Mouse (Mus musculus) 416B (cell line): Measurements from ENCODE around the gene Dkkl1.
A peak's percentile ranks its signal among the peaks of the same experiment; 100 is the strongest.
"Not testable (repeated sequence)": the region's sequence is repeated elsewhere in the genome, so short reads cannot be mapped to it uniquely, and the experiment has no call there.

Experiments
- DNase-seq: peaks from one replicate; pipeline ENCODE4 v3.0.0; 2011; ENCODE audit warnings: low read depth

Dkkl1 gene

DNA sequence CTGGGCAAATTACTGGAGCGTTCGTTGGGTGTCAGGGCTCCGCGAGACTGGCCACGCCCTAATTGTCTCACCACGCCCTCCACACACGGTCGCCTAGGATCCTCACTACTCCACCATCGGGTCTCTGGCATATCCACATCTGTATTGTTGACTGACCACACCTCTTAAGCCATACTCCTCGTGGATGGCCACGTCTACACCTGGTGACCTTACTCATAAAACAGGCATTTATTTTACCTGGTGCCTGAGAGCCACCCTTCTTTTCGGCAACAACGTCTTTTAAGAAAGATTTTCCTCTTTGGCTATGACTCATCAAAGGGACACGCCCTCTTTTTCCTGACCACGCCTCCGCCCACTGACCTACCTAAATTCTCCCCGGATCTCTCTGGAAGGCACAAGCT, at the start of gene Dkkl1:
Dkkl1 (minus strand) TSS at position 297 of the 401 bp plus-strand sequence.
- DNase-seq: peak; percentile 46

- DNase-seq: no peak
These were observed 47.3 kb upstream of the Dkkl1 start for GRCm38 (mm10) chr7:45259281-45259680.

DNA sequence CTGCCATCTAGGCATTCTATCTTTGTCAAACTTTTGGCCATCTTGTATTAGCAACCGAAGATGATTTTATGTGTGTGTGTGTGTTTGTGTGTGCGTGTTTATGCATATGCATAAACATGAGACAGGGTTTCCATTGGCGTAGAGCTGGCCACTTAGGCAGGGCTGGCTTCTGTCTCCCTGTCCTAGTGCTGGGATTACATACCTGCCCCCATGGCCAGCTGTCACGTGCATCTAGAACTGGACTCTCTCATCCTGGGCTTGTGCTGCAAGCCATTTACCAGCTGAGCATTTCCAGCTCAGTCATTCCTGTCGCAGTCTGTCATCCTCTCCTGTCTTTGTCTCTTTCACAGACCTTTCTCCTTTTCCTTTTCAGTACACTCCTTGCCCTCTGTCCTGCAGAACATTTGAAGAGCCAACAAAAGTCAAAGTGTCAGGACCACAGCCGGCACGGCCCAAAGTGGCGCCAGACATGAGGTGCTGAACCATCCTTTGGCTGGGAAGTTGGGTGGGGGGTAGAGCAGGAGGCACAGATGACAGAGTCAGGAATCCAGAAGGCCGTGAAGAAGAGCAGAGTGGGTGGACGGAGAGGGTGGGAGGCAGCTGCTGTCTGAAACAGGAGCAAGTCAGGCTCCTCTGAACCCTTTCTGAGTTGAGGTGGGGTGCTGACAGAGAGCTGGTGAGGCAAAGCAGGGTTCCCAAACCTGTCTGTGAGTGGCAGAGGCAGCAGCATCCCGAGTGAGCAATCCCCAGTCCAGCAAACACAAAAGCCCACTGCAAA, 45.3 kb upstream of the Dkkl1 start:
- no peak for DNase-seq

GRCm38 (mm10) chr7:45255822-45256221, 43.9 kb upstream of the Dkkl1 start:
- not testable (repeated sequence) for DNase-seq

- no peak for DNase-seq
These were observed 41.9 kb upstream of the Dkkl1 start for GRCm38 (mm10) chr7:45253806-45254205.

DNA sequence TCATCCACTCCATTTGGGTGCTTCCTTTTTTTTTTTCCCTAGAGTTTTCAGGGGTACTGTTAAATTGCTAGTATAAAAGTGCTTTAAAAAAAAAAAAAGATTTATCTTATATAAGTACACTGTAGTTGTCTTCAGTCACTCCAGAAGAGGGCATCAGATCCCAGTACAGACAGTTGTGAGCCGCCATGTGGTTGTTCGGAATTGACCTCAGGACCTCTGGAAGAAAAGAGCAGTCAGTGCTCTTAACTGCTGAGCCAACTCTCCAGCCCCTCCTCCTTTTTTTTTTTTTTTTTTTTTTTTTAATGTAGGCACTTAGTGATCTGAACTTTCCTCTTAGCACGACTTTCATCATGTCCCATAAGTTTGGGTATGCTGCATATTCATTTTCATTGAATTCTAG, 35.7 kb upstream of the Dkkl1 start:
- peak; percentile 63 for DNase-seq

GRCm38 (mm10) chr7:45241389-45241749, 29.4 kb upstream of the Dkkl1 start:
- no peak for DNase-seq

DNA sequence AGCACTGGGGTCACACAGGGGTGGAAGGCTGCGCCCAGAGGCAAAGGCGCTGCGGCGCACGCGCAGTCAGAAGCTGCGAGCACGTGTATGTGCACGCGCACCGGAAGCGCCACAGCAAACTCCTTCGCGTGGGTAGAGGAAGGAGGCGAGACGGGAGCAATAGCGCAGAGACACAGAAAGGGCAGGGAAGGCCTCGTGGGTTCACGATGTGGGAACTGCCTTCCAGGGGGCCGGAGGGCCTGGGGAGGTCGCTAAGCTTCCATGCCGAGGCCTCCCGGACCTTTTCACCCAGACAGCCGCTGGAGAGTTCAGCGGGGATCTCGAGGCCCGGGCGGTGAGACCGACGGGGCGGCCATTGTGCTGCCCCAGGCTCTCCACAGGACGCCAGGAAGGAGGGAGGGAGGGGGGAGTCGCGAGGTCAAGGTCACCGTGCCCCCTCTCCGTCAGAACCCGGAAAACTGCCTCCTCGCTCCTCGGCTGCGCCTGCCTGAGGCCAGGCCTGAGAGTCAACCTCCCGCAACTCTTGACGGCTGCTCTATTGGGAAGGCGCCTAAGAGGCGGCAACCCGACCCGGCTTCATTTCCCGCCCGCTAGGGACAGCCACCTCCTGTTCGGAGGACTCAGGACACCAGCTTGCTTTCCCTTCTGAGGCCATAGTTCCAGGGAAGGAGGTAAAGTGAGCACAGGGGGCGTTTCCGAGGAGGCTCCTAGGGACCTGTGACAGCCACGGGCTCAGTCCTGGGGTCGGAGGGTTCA, 28.9 kb upstream of the Dkkl1 start, which contains the start of gene Slc6a16:
Slc6a16 (plus strand) TSS at position 453 of the 756 bp plus-strand sequence.
- no peak for DNase-seq

DNA sequence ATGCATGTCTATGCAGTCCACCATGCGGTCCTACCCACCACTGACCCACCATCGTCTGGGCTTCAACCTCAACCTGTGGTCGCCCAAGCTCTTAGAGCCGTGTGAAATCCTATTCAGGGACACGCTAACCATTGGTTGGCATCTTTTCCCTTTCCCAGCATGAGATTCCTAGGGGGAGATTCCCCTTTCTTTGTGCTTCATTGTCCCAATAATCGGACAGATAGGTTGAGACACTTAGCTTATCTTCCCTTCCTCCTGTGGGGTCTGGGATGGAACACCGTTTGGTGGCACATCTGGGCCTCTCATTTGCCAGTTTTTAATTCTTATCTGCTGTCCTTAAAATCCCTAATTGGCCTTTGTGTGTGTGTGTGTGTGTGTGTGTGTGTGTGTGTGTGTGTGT, 28.2 kb upstream of the Dkkl1 start:
- DNase-seq: no peak

DNA sequence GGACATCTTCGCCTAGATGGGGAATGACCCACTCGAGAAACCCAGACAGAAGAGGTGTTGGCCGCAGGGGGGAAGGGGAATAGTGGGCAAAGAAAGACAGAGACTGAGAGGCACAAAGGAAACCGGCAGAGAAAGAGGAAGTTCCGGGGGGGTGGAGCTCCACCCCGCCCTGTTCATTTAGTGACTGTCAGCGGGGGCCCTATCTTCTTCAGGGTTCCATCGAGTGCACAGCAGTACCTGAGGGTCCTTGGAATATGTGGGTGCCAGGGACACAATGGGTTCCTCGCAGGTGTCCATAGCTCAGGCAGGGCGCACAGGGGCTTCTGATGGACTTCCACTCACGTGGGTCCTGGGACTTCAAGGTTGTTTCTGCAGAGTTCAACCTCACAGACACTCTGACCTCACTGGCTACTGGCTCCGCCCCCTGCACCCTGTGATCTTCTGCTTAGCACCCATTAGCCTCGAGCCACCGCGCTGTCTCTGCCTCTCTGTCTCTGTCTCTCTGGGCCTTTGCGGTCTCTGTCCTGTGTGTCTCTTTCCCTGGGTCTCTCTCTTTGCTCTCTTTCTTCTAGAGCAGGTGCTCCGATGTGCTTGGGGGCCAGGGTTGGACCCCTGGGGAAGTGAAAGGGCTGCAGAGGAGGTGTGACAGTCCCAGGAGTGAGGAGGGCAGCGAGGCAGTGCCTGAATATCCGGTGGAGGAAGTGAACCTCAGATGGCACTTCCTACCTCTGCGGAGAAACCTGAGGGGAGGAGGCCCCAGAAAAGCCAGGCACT, 27.0 kb upstream of the Dkkl1 start, which contains the start of gene Cd37:
Cd37 (minus strand) TSS at position 393 of the 774 bp plus-strand sequence.
- peak; percentile 74 for DNase-seq

DNA sequence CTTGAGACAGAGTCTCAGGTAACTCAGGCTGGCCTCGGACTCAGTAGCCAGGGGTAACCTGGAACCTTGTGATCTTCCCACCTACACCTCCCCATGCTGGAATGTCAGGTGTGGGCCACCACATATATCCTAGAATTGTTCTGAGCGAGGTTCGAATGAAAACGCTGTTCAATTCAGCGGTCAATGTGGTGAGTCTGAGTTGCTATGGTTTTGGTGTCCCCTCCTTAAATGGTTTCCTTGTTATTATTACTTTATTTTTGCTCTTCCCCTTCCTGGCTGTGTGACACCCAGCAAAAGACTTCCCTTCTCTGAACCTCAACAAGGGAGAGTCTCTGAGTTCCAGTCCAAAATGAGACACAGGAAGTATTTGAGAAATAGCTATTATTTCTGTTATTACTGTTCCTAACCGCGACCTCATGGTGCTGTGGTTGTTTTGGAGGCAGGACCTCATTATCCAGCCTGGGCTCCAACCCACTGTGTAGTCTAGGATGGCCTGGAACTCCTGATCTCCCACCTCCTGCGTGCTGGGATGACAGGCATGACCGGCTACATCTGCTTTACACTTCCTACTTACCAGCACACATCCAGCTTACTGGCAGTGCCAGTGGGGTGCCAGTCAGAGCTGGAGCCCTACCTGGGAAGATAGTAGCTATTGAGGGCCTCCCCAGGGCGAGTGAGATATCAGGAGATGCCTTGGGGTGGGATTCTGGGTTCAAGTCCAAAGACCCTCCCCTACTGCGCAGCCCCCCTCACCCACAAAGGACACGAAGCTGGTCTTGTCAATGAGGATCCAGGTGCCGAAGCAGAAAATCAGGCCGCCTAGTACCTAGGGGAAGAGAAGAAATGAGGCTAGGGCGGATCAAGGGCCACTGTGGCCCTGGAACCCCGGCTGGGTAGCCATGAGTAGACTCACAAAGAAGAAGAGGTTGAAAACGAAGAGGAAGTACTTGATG, 26.1 kb upstream of the Dkkl1 start:
- DNase-seq: peak; percentile 69

DNA sequence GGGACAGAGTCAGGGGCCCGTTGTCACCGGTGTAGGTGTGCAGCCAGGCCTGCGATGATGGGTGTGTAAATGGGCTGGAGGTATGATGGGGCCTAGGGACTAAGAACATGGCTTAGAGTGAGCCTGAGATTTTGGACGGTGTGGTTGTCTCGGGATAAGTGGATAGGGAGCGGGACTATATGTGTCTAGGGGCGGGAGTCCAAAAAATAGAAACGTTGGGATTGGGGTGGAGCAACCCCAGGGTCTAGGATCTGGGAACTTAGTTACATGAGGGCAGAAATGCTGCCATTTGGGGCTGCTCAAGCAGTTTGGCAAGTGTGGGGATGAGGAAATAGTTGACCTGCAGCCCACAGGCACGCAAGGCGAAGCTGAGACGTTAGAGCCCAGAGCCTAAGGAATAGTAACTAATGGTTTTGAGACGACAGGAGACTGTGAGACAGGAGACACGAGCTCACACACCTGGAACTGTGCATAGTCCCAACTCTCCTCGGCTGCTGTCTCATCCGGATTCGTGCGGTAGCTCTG, 23.8 kb upstream of the Dkkl1 start:
- DNase-seq: no peak

GRCm38 (mm10) chr7:45234922-45235571, 23.1 kb upstream of the Dkkl1 start:
- DNase-seq: no peak

DNA sequence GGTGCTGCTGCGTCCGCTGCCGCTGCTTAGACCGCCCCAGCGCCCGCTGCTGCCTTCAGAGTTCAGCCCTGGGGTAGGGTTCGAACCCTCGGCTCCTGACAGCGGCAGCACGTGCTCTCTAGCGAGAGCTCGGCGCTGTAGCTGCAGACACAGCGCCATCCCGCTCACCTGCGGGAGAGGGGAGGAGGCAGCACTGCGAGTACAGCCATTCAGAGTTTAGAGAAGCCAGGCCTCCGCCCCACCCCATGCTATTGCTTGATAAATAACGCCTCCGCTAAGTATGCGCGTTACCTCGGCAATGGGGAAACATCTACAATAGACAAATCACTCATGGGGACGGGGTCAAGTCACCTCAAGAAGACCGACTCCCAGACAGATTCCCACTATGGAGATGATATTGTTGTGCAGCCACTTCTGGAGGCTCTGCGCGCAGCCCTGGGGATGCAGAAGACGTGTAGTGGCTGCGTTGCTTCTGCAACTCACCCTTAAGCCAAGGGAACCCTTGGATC, 22.4 kb upstream of the Dkkl1 start:
- no peak for DNase-seq

DNA sequence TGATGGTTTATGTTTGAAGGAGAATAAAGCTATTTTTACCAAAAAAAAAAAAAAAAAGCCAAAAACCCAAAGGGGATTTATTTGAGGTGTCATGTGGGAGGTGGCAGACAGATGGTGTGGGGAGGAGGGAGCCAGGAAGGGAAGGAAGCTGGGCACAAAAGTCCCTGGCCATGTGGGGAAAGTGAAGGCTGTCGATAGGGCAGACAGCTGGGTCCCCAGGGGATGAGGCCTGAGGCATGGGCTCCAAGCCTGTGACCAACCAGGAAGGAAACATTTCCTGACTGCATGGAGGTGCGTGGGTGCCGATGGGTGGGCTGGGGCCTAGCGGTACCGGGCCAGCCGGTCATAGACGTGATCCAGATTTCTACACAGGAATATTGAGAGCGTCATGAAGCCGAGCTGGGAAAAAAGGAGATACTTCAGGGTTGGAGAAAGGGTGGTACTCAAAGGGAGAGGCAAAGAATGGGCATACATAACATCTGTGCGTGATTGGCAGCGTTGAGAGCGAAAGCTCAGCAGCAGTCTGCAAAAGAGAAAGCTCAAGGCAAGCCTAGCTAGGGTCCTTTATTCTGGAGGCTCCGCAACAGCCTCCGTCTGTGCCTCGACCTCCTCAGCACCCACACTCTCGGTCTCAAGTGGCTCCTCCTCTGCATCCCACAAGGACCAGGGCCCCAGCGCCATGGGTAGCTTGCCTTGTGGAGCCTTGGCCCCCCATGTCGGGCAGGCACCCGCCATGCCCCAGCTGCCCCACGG, 21.8 kb upstream of the Dkkl1 start:
- DNase-seq: peak; percentile 21

DNA sequence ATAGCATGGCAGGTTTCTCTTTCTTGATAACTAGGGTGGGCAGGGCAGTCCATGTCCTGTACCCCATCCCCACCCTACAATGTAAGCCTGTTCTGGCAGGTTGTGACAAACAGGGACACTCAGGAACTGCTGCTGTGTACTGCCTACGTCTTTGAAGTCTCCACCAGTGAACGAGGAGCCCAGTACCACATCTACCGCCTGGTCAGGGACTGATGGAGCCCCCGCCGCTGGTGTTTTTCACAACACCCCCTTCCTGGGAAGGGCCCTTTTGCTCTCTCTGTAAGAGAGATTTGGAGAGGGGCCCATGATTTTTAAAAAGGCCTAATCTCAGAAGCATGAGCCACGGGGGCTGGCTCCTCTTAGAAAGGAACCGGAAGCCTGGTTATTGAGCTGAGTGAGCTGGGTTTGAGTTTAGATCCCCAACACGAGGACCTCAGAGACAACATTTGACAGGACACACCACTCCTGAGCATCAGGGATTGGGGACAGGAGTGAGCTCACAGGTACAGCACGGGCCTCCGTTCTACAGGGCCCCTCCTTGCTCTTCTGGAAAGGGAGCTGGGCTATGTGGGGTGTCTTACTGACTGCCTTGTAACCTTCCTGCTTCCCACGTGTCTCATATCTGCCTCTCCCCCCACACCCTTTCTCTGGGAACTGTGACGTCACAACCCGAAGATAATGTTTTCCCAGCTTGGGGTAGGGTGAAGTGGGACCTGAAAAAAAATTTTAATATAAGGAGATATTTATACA, 20.9 kb upstream of the Dkkl1 start:
- no peak for DNase-seq

- no peak for DNase-seq
These were observed 20.0 kb upstream of the Dkkl1 start for GRCm38 (mm10) chr7:45231941-45232340.

- DNase-seq: no peak
These were observed 19.2 kb upstream of the Dkkl1 start for GRCm38 (mm10) chr7:45231192-45231591.
